Mouse (Mus musculus) adrenal gland, postnatal 0 days (tissue): ENCODE data around the gene Olfr628. TPM values are rescaled to one million over a fixed set of nuclear protein-coding genes. Genes with fewer than 3 reads are reported as not detected.

Source experiments
- polyA plus RNA-seq: library from polyadenylated mRNA; unstranded; fragments of >200 nt; fragmentation: Nextera tagmentation; extraction: Ambion mirVana; gene quantifications from 2 replicates; pipeline ENCODE4 v1.2.1, GENCODE M21; 2015

Gene Olfr628
- polyA plus RNA-seq, result not detected in 2 replicates

DNA sequence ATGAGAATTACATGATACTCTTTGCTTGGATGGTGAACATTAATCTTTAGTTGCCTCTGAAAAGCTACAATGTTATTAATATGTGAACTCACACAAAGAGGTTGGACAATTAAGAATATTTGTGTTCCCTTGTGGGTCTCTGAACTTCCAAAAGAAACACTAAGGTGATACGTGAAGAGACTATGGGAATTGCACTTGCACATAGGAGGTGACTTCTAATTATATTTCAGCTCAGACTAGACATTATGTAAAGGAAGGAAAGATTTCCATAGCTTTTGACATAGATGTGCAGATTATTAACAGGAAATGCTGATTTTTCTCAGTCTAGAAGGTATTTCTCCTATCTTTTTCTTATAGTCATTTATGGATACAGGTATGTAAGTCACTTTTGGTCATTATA lies at the start of gene Olfr628:
Gene Olfr628 (plus strand): TSS at position 301 of the 400 bp plus-strand sequence.

DNA sequence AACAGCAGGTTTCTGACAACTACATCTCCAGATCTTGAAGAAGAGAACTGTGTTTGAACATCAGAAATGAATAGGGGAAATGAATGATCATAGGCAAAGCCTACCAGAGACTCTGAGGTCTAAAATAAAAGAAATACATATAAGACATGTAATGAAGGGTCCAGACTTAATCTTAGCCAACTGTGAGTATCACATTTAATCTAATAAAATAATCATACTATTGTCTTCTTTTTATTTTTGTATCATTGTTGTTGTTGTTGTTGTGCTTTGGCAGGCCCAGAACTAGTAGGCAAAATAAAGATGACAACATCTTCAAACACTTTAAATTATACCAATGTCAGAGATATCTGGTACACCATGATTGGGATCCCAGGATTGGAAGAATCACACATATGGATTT lies 47.8 kb upstream of the Olfr628 start, which contains the start of gene Olfr625-ps1:
Gene Olfr625-ps1 (plus strand): TSS at position 301 of the 400 bp plus-strand sequence.

DNA sequence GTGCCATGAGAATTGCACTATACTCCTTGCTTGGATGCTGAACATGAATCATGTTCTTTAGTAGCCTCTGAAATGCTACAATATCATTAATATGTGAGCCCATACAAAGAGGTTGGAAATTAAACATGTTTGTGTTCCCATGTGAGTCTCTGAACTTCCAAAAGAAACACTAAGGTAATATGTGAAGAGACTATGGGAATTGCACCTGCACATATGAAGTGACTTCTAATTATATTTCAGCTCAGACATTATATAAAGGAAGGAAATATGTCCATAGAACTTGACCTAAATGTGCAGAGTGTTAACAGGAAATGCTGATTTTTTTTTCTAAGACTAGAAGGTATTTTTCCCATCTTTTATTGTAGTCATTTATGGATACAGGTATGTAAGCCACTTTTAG lies 15.8 kb upstream of the Olfr628 start, which contains the start of gene Olfr243:
Gene Olfr243 (plus strand): TSS at position 301 of the 400 bp plus-strand sequence.

GRCm38 (mm10) chr7:103744843-103745242 lies 14.7 kb downstream of the Olfr628 start, which contains the start of gene Olfr629:
Gene Olfr629, minus strand, starts transcription at chr7:103744943.

DNA sequence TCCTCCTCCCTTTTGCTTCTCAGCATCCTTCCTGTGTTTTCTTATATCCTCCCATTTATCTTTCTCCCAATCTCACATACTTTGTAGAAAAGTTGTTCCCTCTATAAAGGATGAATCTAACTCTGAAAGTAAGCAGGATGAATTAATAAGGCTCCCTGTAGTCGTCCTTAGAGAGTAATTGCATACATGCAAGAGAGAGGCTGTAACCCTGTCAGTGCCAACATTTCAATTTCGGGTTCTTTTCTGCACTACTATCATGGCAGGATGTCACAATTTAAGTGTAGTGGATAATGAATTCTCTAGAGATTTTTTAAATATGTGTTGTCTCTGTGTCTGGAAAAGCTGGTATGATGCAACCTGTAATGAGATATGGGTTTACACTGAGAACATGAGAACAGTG lies 27.1 kb downstream of the Olfr628 start, which contains the start of gene Olfr630:
Gene Olfr630 (minus strand): TSS at position 101 of the 400 bp plus-strand sequence.

GRCm38 (mm10) chr7:103771494-103771893 lies 41.3 kb downstream of the Olfr628 start, which contains the start of gene Olfr69:
Gene Olfr69, minus strand, starts transcription at chr7:103771594.

GRCm38 (mm10) chr7:103779598-103779997 lies 49.4 kb downstream of the Olfr628 start, which contains the start of gene Olfr68:
Gene Olfr68, minus strand, starts transcription at chr7:103779698.

Other genes starting within 250 kb of the Olfr628 start
- gene Olfr609, start 232.3 kb upstream of the Olfr628 start, polyA plus RNA-seq, result not detected in 2 replicates
- not detected in 2 replicates for gene Olfr610, start 218.3 kb upstream of the Olfr628 start, polyA plus RNA-seq
- gene Olfr611, start 209.5 kb upstream of the Olfr628 start, polyA plus RNA-seq, result not detected in 2 replicates
- gene Olfr612, start 187.7 kb upstream of the Olfr628 start, polyA plus RNA-seq, result not detected in 2 replicates
- gene Olfr613, start 182.3 kb upstream of the Olfr628 start, polyA plus RNA-seq, result not detected in 2 replicates
- gene Olfr615, start 174.3 kb upstream of the Olfr628 start, polyA plus RNA-seq, result not detected in 2 replicates
- not detected in 2 replicates for gene Olfr616, start 161.2 kb upstream of the Olfr628 start, polyA plus RNA-seq
- not detected in 2 replicates for gene Olfr617, start 157.3 kb upstream of the Olfr628 start, polyA plus RNA-seq
- gene Olfr618, start 140.3 kb upstream of the Olfr628 start, polyA plus RNA-seq, result not detected in 2 replicates
- gene Olfr619, start 129.8 kb upstream of the Olfr628 start, polyA plus RNA-seq, result not detected in 2 replicates
- not detected in 2 replicates for gene Olfr620, start 117.8 kb upstream of the Olfr628 start, polyA plus RNA-seq
- gene Olfr622, start 87.7 kb upstream of the Olfr628 start, polyA plus RNA-seq, result not detected in 2 replicates
- gene Olfr623, start 66.7 kb upstream of the Olfr628 start, polyA plus RNA-seq, result not detected in 2 replicates
- 0.06 TPM in 1 of 2 replicates, not detected in the other for gene Olfr624, start 59.2 kb upstream of the Olfr628 start, polyA plus RNA-seq
- not detected in 2 replicates for gene Olfr625-ps1, start 47.7 kb upstream of the Olfr628 start, polyA plus RNA-seq
- gene Olfr243, start 15.7 kb upstream of the Olfr628 start, polyA plus RNA-seq, result not detected in 2 replicates
- gene Olfr629, start 14.6 kb downstream of the Olfr628 start, polyA plus RNA-seq, result not detected in 2 replicates
- not detected in 2 replicates for gene Olfr630, start 27.0 kb downstream of the Olfr628 start, polyA plus RNA-seq
- gene Olfr69, start 41.2 kb downstream of the Olfr628 start, polyA plus RNA-seq, result not detected in 2 replicates
- not detected in 2 replicates for gene Olfr68, start 49.3 kb downstream of the Olfr628 start, polyA plus RNA-seq
- gene Olfr67, start 61.4 kb downstream of the Olfr628 start, polyA plus RNA-seq, result not detected in 2 replicates
- gene Hbb-bt, start 83.6 kb downstream of the Olfr628 start, polyA plus RNA-seq, result 3,147 and 3,744 TPM in 2 replicates
- gene Hbb-bs, start 97.7 kb downstream of the Olfr628 start, polyA plus RNA-seq, result 10,926 and 17,452 TPM in 2 replicates
- gene Hbb-bh2, start 110.1 kb downstream of the Olfr628 start, polyA plus RNA-seq, result not detected in 2 replicates
- 0.39 TPM in 1 of 2 replicates, not detected in the other for gene Hbb-bh1, start 112.8 kb downstream of the Olfr628 start, polyA plus RNA-seq
- 2.0 and 5.8 TPM in 2 replicates for gene Hbb-y, start 122.8 kb downstream of the Olfr628 start, polyA plus RNA-seq
- gene Olfr66, start 155.9 kb downstream of the Olfr628 start, polyA plus RNA-seq, result not detected in 2 replicates
- not detected in 2 replicates for gene Olfr64, start 164.1 kb downstream of the Olfr628 start, polyA plus RNA-seq
- not detected in 2 replicates for gene Olfr65, start 173.1 kb downstream of the Olfr628 start, polyA plus RNA-seq
- not detected in 2 replicates for gene Olfr631, start 198.5 kb downstream of the Olfr628 start, polyA plus RNA-seq
- not detected in 2 replicates for gene Olfr632, start 204.0 kb downstream of the Olfr628 start, polyA plus RNA-seq
- gene Olfr633, start 214.1 kb downstream of the Olfr628 start, polyA plus RNA-seq, result not detected in 2 replicates
- not detected in 2 replicates for gene Olfr635, start 240.8 kb downstream of the Olfr628 start, polyA plus RNA-seq